In genomic region chr4:149790969-149791368, GRCm38 (mm10) we compare ENCODE assay signal across 12 mouse cellular contexts. TPM values are rescaled to one million over a fixed set of nuclear protein-coding genes. Genes with fewer than 3 reads are reported as not detected.
DNase-seq lines count a peak whose midpoint lies in the region; ATAC-seq lines count a peak whose summit lies in the region.
"Had no signal": no experiment of that assay in that cellular context is flagged by ENCODE, and none has a peak within 500 bp of the region (broad histone marks: within the 10 kb centered on the region; RNA-seq: fewer than 3 reads in every experiment).

No protein-coding gene starts in this region.

- H3K27ac ChIP-seq in hindbrain, embryonic 15.5 days (replicated peaks), result peak overlapping the region; percentile 58; the same call in 1 of the 2 replicates
- no peak overlapping the region for H3K27ac ChIP-seq in hindbrain, embryonic 11.5 days (ENCODE audit: low read depth, low read length)
- peak overlapping the region; percentile 66 for H3K27ac ChIP-seq in brown adipose tissue, adult 24 weeks (replicated peaks; ENCODE audit: low read depth, low read length)
- H3K27ac ChIP-seq: embryonic facial prominence, embryonic 13.5 days; limb, embryonic 13.5 days had no signal

- no peaks in the 10 kb centered on the region for H3K9me3 ChIP-seq in hindbrain, embryonic 15.5 days
- H3K9me3 ChIP-seq in hindbrain, embryonic 11.5 days (ENCODE audit: control insufficient read depth, low read length), result no peaks in the 10 kb centered on the region
- H3K9me3 ChIP-seq: embryonic facial prominence, embryonic 13.5 days; limb, embryonic 13.5 days had no signal

- DNase-seq in hindbrain, embryonic 11.5 days (ENCODE audit: low spot score), result no peak
- DNase-seq in lung, adult 18-20 months, result peak; percentile 47 to 65
- DNase-seq in lung, postnatal 14 days, result no peak
- DNase-seq: thymus, adult 18-20 months had no signal

- H3K4me1 ChIP-seq in hindbrain, embryonic 15.5 days (replicated peaks), result peaks cover 13% of the 10 kb centered on the region; the same call in 1 of the 2 replicates
- no peaks in the 10 kb centered on the region for H3K4me1 ChIP-seq in hindbrain, embryonic 11.5 days (replicated peaks; ENCODE audit: control insufficient read depth, insufficient read depth, low read length)
- H3K4me1 ChIP-seq in brown adipose tissue, adult 24 weeks (ENCODE audit: control insufficient read depth, insufficient read depth, insufficient read length, low read length), result peaks cover 19% of the 10 kb centered on the region
- H3K4me1 ChIP-seq: embryonic facial prominence, embryonic 13.5 days had no signal

- H3K27me3 ChIP-seq in hindbrain, embryonic 15.5 days, result no peaks in the 10 kb centered on the region
- no peaks in the 10 kb centered on the region for H3K27me3 ChIP-seq in hindbrain, embryonic 11.5 days (ENCODE audit: control insufficient read depth, insufficient read depth, low read length)
- H3K27me3 ChIP-seq: embryonic facial prominence, embryonic 13.5 days; limb, embryonic 13.5 days had no signal

- no peak for ATAC-seq in hindbrain, embryonic 15.5 days (ENCODE audit: low FRiP score, low read depth)
- no peak for ATAC-seq in hindbrain, embryonic 11.5 days (ENCODE audit: low FRiP score)
- ATAC-seq in neutrophil, adult 5-6 weeks (ENCODE audit: extremely low read depth, insufficient number of reproducible peaks, low FRiP score, poor library complexity, severe bottlenecking), result peak; percentile 10; the same call in 1 of the 2 replicates
- ATAC-seq in erythroblast, adult 5-6 weeks (replicated peaks; ENCODE audit: low FRiP score, poor library complexity, severe bottlenecking), result no peak

- H3K36me3 ChIP-seq in hindbrain, embryonic 15.5 days, result no peaks in the 10 kb centered on the region
- no peaks in the 10 kb centered on the region for H3K36me3 ChIP-seq in hindbrain, embryonic 11.5 days (ENCODE audit: control insufficient read depth, insufficient read depth, low read length)
- H3K36me3 ChIP-seq: embryonic facial prominence, embryonic 13.5 days; limb, embryonic 13.5 days had no signal

- WGBS in hindbrain, embryonic 15.5 days, result 97% methylated on average over 2 of the region's 2 CpGs
- WGBS in hindbrain, embryonic 11.5 days, result 85% methylated on average over 2 of the region's 2 CpGs

- no peak overlapping the region for H3K4me3 ChIP-seq in hindbrain, embryonic 15.5 days
- no peak overlapping the region for H3K4me3 ChIP-seq in hindbrain, embryonic 11.5 days (ENCODE audit: low read depth, low read length)
- H3K4me3 ChIP-seq in brown adipose tissue, adult 24 weeks (ENCODE audit: insufficient read depth, low read depth, low read length), result no peak overlapping the region
- H3K4me3 ChIP-seq: embryonic facial prominence, embryonic 13.5 days; limb, embryonic 13.5 days; myocyte had no signal

- H3K9ac ChIP-seq in hindbrain, embryonic 15.5 days, result no peak overlapping the region
- H3K9ac ChIP-seq in hindbrain, embryonic 11.5 days (ENCODE audit: low read depth, low read length), result no peak overlapping the region
- H3K9ac ChIP-seq: embryonic facial prominence, embryonic 13.5 days; limb, embryonic 13.5 days had no signal

- H3K4me2 ChIP-seq in hindbrain, embryonic 15.5 days, result no peak overlapping the region
- no peak overlapping the region for H3K4me2 ChIP-seq in hindbrain, embryonic 11.5 days (replicated peaks; ENCODE audit: low read depth, low read length)
- H3K4me2 ChIP-seq: embryonic facial prominence, embryonic 13.5 days; limb, embryonic 13.5 days; midbrain, embryonic 11.5 days had no signal

RNA-seq across cellular contexts. Expression of gene Slc25a33, which starts 16.9 kb away (rescaled TPM):
- polyA plus RNA-seq in hindbrain, embryonic 15.5 days (2015; fragmentation: Nextera tagmentation; extraction: Ambion mirVana), result 32.7 and 36.5 TPM in 2 replicates
- polyA plus RNA-seq in hindbrain, embryonic 11.5 days (2014; fragmentation: Nextera tagmentation; extraction: Ambion mirVana), result 22.0 and 23.6 TPM in 2 replicates
- polyA plus RNA-seq in brown adipose tissue, adult 24 weeks (2012; ENCODE audit: insufficient read depth, insufficient read length, missing spikeins), result 24.0 and 24.2 TPM in 2 replicates
- total RNA-seq in neutrophil, adult 5-6 weeks (2017), result 11.9 and 12.7 TPM in 2 replicates
- total RNA-seq in erythroblast, adult 5-6 weeks (2015; ENCODE audit: low replicate concordance), result not detected in 2 replicates
- total RNA-seq in erythroblast, adult 5-6 weeks (2017; ENCODE audit: low replicate concordance), result not detected in 2 replicates

RNA-seq across cellular contexts. Expression of gene Tmem201, which starts 53.1 kb away (rescaled TPM):
- polyA plus RNA-seq in hindbrain, embryonic 15.5 days (2015; fragmentation: Nextera tagmentation; extraction: Ambion mirVana), result 44.2 and 53.3 TPM in 2 replicates
- 17.9 and 19.3 TPM in 2 replicates for polyA plus RNA-seq in hindbrain, embryonic 11.5 days (2014; fragmentation: Nextera tagmentation; extraction: Ambion mirVana)
- polyA plus RNA-seq in brown adipose tissue, adult 24 weeks (2012; ENCODE audit: insufficient read depth, insufficient read length, missing spikeins), result 9.2 and 9.6 TPM in 2 replicates
- total RNA-seq in neutrophil, adult 5-6 weeks (2017), result 5.8 and 6.6 TPM in 2 replicates
- 2.7 and 23.2 TPM in 2 replicates for total RNA-seq in erythroblast, adult 5-6 weeks (2015; ENCODE audit: low replicate concordance)
- total RNA-seq in erythroblast, adult 5-6 weeks (2017; ENCODE audit: low replicate concordance), result 0.85 and 3.2 TPM in 2 replicates

Comparison
In these comparisons a context has a peak if more than half of its experiments do, and no peak if none do; other contexts are left out.
1. DNase-seq: peak in lung, adult 18-20 months (2 of 2); none in hindbrain, embryonic 11.5 days (single experiment) and lung, postnatal 14 days (single experiment).